Mouse (Mus musculus): ENCODE data around the gene Cpeb4. TPM values are rescaled to one million over a fixed set of nuclear protein-coding genes. Genes with fewer than 3 reads are reported as not detected.
"Not testable (repeated sequence)": the region's sequence is repeated elsewhere in the genome, so short reads cannot be mapped to it uniquely, and the experiment has no call there.

Cpeb4 gene
- polyA plus RNA-seq, 1 experiment: 4.2 TPM

GRCm38 (mm10) chr11:31843834-31844188 lies 28.2 kb upstream of the Cpeb4 start:
- no peaks in the 10 kb centered on the region for H3K36me3 ChIP-seq (ENCODE audit: control insufficient read depth, insufficient read depth)

GRCm38 (mm10) chr11:31845111-31845510 lies 26.9 kb upstream of the Cpeb4 start:
- H3ac ChIP-seq (ENCODE audit: control insufficient read depth, insufficient read length); H3K4me2 ChIP-seq (ENCODE audit: low read depth); H3K36me3 ChIP-seq (ENCODE audit: control insufficient read depth, insufficient read depth); H3K79me2 ChIP-seq (ENCODE audit: control insufficient read depth, insufficient read depth); H3K27me3 ChIP-seq (ENCODE audit: control insufficient read depth, insufficient read depth, insufficient read length); H3K4me3 ChIP-seq: not testable (repeated sequence)

More at GRCm38 (mm10) chr11:31843834-31844188, 28.2 kb upstream of the Cpeb4 start:
- H3K4me3 ChIP-seq: no peak overlapping the region
- TF ChIP-seq POLR2AphosphoS2 (IDR thresholded peaks at IDR 0.05; ENCODE audit: insufficient read length, low read depth) (no peak), REST (IDR thresholded peaks at IDR 0.05; ENCODE audit: insufficient read depth, insufficient read length) (no peak), POLR2A (IDR thresholded peaks at IDR 0.05; ENCODE audit: insufficient read length, low read depth) (no peak), USF1 (IDR thresholded peaks at IDR 0.05; ENCODE audit: low read depth) (no peak), TCF3 (IDR thresholded peaks at IDR 0.05; ENCODE audit: insufficient read length, low read depth) (no peak), SRF (IDR thresholded peaks at IDR 0.05; ENCODE audit: control insufficient read depth, insufficient read length, low read depth) (no peak), TCF12 (IDR thresholded peaks at IDR 0.05; ENCODE audit: insufficient read depth, poor library complexity, severe bottlenecking) (no peak), E2F4 (IDR thresholded peaks at IDR 0.05; ENCODE audit: insufficient read depth) (no peak), MAX (IDR thresholded peaks at IDR 0.05; ENCODE audit: low read depth) (no peak), CEBPB (IDR thresholded peaks at IDR 0.05; ENCODE audit: insufficient read depth, poor library complexity, severe bottlenecking) (no peak), MYOD1 (IDR thresholded peaks at IDR 0.05; ENCODE audit: control insufficient read depth in 1 of 3, insufficient read length in 2 of 3, low read depth in 2 of 3) (no peak), MYOG (IDR thresholded peaks at IDR 0.05; ENCODE audit: control insufficient read depth in 1 of 3, insufficient read depth in 1 of 3, insufficient read length in 2 of 3, low read depth in 2 of 3) (no peak)
- H3ac ChIP-seq (ENCODE audit: control insufficient read depth, insufficient read length): no peak overlapping the region
- H3K27me3 ChIP-seq (ENCODE audit: control insufficient read depth, insufficient read depth, insufficient read length): no peaks in the 10 kb centered on the region
- no peak overlapping the region for H3K4me2 ChIP-seq (ENCODE audit: low read depth)
- H3K79me2 ChIP-seq (ENCODE audit: control insufficient read depth, insufficient read depth): no peaks in the 10 kb centered on the region

- H3ac ChIP-seq (ENCODE audit: control insufficient read depth, insufficient read length): no peak overlapping the region
- no peaks in the 10 kb centered on the region for H3K36me3 ChIP-seq (ENCODE audit: control insufficient read depth, insufficient read depth)
- no peak for TF ChIP-seq POLR2A (IDR thresholded peaks at IDR 0.05; ENCODE audit: insufficient read length, low read depth)
- no peak for TF ChIP-seq POLR2AphosphoS2 (IDR thresholded peaks at IDR 0.05; ENCODE audit: insufficient read length, low read depth)
- TF ChIP-seq USF1 (IDR thresholded peaks at IDR 0.05; ENCODE audit: low read depth): no peak
- TF ChIP-seq TCF12 (IDR thresholded peaks at IDR 0.05; ENCODE audit: insufficient read depth, poor library complexity, severe bottlenecking): no peak
- TF ChIP-seq SRF (IDR thresholded peaks at IDR 0.05; ENCODE audit: control insufficient read depth, insufficient read length, low read depth): no peak
- no peak for TF ChIP-seq MYOD1 (IDR thresholded peaks at IDR 0.05; ENCODE audit: control insufficient read depth in 1 of 3, insufficient read length in 2 of 3, low read depth in 2 of 3)
- no peaks in the 10 kb centered on the region for H3K79me2 ChIP-seq (ENCODE audit: control insufficient read depth, insufficient read depth)
- no peak overlapping the region for H3K4me3 ChIP-seq
- H3K27me3 ChIP-seq (ENCODE audit: control insufficient read depth, insufficient read depth, insufficient read length): no peaks in the 10 kb centered on the region
- H3K4me2 ChIP-seq (ENCODE audit: low read depth): no peak overlapping the region
These were observed 25.1 kb upstream of the Cpeb4 start for GRCm38 (mm10) chr11:31846771-31847468.

- Histone ChIP-seq H3ac (ENCODE audit: control insufficient read depth, insufficient read length) (no peak overlapping the region), H3K4me3 (no peak overlapping the region), H3K79me2 (ENCODE audit: control insufficient read depth, insufficient read depth) (no peaks in the 10 kb centered on the region), H3K36me3 (ENCODE audit: control insufficient read depth, insufficient read depth) (no peaks in the 10 kb centered on the region), H3K4me2 (ENCODE audit: low read depth) (no peak overlapping the region), H3K27me3 (ENCODE audit: control insufficient read depth, insufficient read depth, insufficient read length) (no peaks in the 10 kb centered on the region)
- no peak for TF ChIP-seq CEBPB (IDR thresholded peaks at IDR 0.05; ENCODE audit: insufficient read depth, poor library complexity, severe bottlenecking)
- no peak for TF ChIP-seq TCF3 (IDR thresholded peaks at IDR 0.05; ENCODE audit: insufficient read length, low read depth)
- no peak for TF ChIP-seq MYOD1 (IDR thresholded peaks at IDR 0.05; ENCODE audit: control insufficient read depth in 1 of 3, insufficient read length in 2 of 3, low read depth in 2 of 3)
- no peak for TF ChIP-seq MYOG (IDR thresholded peaks at IDR 0.05; ENCODE audit: control insufficient read depth in 1 of 3, insufficient read depth in 1 of 3, insufficient read length in 2 of 3, low read depth in 2 of 3)
- TF ChIP-seq MAX (IDR thresholded peaks at IDR 0.05; ENCODE audit: low read depth): no peak
These were observed 24.6 kb upstream of the Cpeb4 start for GRCm38 (mm10) chr11:31847469-31847805.

GRCm38 (mm10) chr11:31848725-31849124 lies 23.3 kb upstream of the Cpeb4 start:
- Histone ChIP-seq H3K4me2 (ENCODE audit: low read depth) (no peak overlapping the region), H3K4me3 (no peak overlapping the region), H3ac (ENCODE audit: control insufficient read depth, insufficient read length) (no peak overlapping the region), H3K27me3 (ENCODE audit: control insufficient read depth, insufficient read depth, insufficient read length) (no peaks in the 10 kb centered on the region), H3K79me2 (ENCODE audit: control insufficient read depth, insufficient read depth) (no peaks in the 10 kb centered on the region), H3K36me3 (ENCODE audit: control insufficient read depth, insufficient read depth) (no peaks in the 10 kb centered on the region)
- no peak for TF ChIP-seq TCF3 (IDR thresholded peaks at IDR 0.05; ENCODE audit: insufficient read length, low read depth)
- TF ChIP-seq SRF (IDR thresholded peaks at IDR 0.05; ENCODE audit: control insufficient read depth, insufficient read length, low read depth): no peak
- no peak for TF ChIP-seq E2F4 (IDR thresholded peaks at IDR 0.05; ENCODE audit: insufficient read depth)
- TF ChIP-seq POLR2A (IDR thresholded peaks at IDR 0.05; ENCODE audit: insufficient read length, low read depth): no peak

All from myocyte (in vitro differentiated cells).